Mouse (Mus musculus) liver, embryonic 15.5 days (tissue): ENCODE results near the gene Chrnd. TPM values are rescaled to one million over a fixed set of nuclear protein-coding genes. Genes with fewer than 3 reads are reported as not detected.

Source experiments
- ATAC-seq: fragments of 200-750 bp; cut with Nextera tagmentation; 2 replicates; pipeline ENCODE4 v1.8.0; 2017; ENCODE audit warnings: moderate number of reproducible peaks, mild to moderate bottlenecking, moderate library complexity; ENCODE audit not compliant: insufficient read depth
- H3K27ac ChIP-seq: fragments of 300-500 bp; sonication (generic); replicated peaks from 2 replicates; pipeline ENCODE4 v1.5.1; 2015; ENCODE audit warnings: mild to moderate bottlenecking, inconsistent platforms
- H3K27me3 ChIP-seq: fragments of 300-500 bp; sonication (generic); 2 replicates; pipeline ENCODE4 v1.6.1; 2015; ENCODE audit warnings: mild to moderate bottlenecking, inconsistent platforms
- H3K36me3 ChIP-seq: fragments of 300-500 bp; sonication (generic); replicated peaks from 2 replicates; pipeline ENCODE4 v1.6.1; 2015; ENCODE audit warnings: moderate library complexity, mild to moderate bottlenecking, inconsistent platforms
- H3K4me1 ChIP-seq: fragments of 300-500 bp; sonication (generic); replicated peaks from 2 replicates; pipeline ENCODE4 v1.6.1; 2015; ENCODE audit warnings: inconsistent platforms
- H3K4me2 ChIP-seq: fragments of 300-500 bp; sonication (generic); 2 replicates; pipeline ENCODE4 v1.6.1; 2015; ENCODE audit warnings: moderate library complexity, mild to moderate bottlenecking, inconsistent platforms
- H3K4me3 ChIP-seq: fragments of 300-500 bp; sonication (generic); replicated peaks from 2 replicates; pipeline ENCODE4 v1.5.1; 2015; ENCODE audit warnings: mild to moderate bottlenecking, inconsistent platforms
- H3K9ac ChIP-seq: fragments of 300-500 bp; sonication (generic); 2 replicates; pipeline ENCODE4 v1.6.1; 2015; ENCODE audit warnings: moderate library complexity, mild to moderate bottlenecking, inconsistent platforms
- H3K9me3 ChIP-seq: fragments of 300-500 bp; sonication (generic); replicated peaks from 2 replicates; pipeline ENCODE4 v1.6.1; 2016; ENCODE audit warnings: inconsistent platforms
- WGBS: fragments of 180-500 bp; shearing (Covaris S2); methylation state at CpG from one replicate; pipeline ENCODE4 v1.1.7; 2015; ENCODE audit warnings: mixed read lengths; ENCODE audit not compliant: insufficient replicate concordance; 5-methylcytosine and 5-hydroxymethylcytosine counted together
- polyA plus RNA-seq: library from polyadenylated mRNA; unstranded; fragments of >200 nt; fragmentation: Nextera tagmentation; extraction: Ambion mirVana; gene quantifications from 2 replicates; pipeline ENCODE4 v1.2.1, GENCODE M21; 2015

Gene Chrnd
- polyA plus RNA-seq, 1 experiment from 2014 or later: 0.45 TPM

- Histone ChIP-seq H3K9me3 (no peaks in the 10 kb centered on the region), H3K4me3 (no peak overlapping the region), H3K27me3 (peaks cover 63% of the 10 kb centered on the region), H3K9ac (no peak overlapping the region), H3K27ac (no peak overlapping the region), H3K36me3 (no peaks in the 10 kb centered on the region), H3K4me1 (no peaks in the 10 kb centered on the region), H3K4me2 (no peak overlapping the region)
- no peak for ATAC-seq
- WGBS: 23% methylated on average over 11 of the region's 11 CpGs
Measured at GRCm38 (mm10) chr1:87164164-87164795, 26.1 kb upstream of the Chrnd start.

DNA sequence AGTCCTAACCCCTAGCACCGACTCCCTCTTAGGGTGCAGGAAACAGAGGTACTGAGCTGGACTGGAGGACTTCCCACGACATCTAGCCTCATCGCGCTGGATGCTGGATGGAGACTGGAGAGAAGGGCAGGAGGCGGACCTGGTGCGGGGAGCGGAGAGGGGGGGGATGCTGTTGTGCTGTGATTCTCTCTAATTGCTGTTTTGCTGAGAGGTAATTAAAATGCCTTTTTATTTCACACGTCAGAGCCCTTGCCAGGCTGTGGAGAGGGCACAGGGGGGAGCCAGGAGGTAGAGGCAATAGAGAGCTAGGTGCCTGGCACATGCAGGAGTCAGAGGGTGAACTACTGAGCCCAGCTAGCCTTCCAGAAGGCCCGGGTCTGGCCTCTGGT lies 25.6 kb upstream of the Chrnd start:
- 41% methylated on average over 9 of the region's 9 CpGs for whole genome bisulfite sequencing
- no peak overlapping the region for H3K4me3 ChIP-seq
- no peak overlapping the region for H3K27ac ChIP-seq
- no peaks in the 10 kb centered on the region for H3K4me1 ChIP-seq
- peaks cover 68% of the 10 kb centered on the region for H3K27me3 ChIP-seq
- no peaks in the 10 kb centered on the region for H3K9me3 ChIP-seq
- ATAC-seq: no peak
- no peak overlapping the region for H3K4me2 ChIP-seq
- H3K36me3 ChIP-seq: no peaks in the 10 kb centered on the region
- no peak overlapping the region for H3K9ac ChIP-seq

- Histone ChIP-seq H3K4me2 (no peak overlapping the region), H3K4me1 (peaks cover 4% of the 10 kb centered on the region; the same call in 1 of the 2 replicates), H3K27me3 (peaks cover 69% of the 10 kb centered on the region), H3K9ac (no peak overlapping the region), H3K27ac (no peak overlapping the region), H3K36me3 (no peaks in the 10 kb centered on the region), H3K9me3 (no peaks in the 10 kb centered on the region), H3K4me3 (no peak overlapping the region)
- no peak for ATAC-seq
- WGBS: 20% methylated on average over 19 of the region's 19 CpGs
Measured at GRCm38 (mm10) chr1:87170458-87170857, 19.9 kb upstream of the Chrnd start.

DNA sequence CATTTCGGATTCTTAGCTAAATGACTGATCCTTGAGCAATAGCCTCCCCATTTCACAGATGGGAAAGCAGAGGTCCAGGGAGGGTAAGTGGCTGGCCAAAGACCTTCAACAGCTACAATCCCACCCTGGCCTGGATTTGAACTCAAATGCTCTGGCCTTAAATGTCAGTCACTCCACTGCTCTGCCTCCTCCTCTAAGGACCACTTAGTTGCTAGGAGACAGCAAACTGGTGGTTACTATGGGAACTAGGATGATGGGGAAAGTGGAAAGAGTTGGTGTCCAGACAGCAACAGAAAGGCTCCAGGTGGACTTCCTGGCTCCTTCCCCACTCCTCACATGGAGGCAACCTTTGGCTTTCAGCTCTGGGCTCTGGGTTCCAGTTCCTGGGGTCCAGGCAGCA lies 19.1 kb upstream of the Chrnd start:
- Histone ChIP-seq H3K27me3 (peaks cover 61% of the 10 kb centered on the region), H3K4me3 (no peak overlapping the region), H3K27ac (no peak overlapping the region), H3K9me3 (no peaks in the 10 kb centered on the region), H3K4me2 (no peak overlapping the region), H3K9ac (no peak overlapping the region), H3K4me1 (peaks cover 4% of the 10 kb centered on the region; the same call in 1 of the 2 replicates), H3K36me3 (no peaks in the 10 kb centered on the region)
- no peak for ATAC-seq
- 56% methylated on average over 1 of the region's 1 CpGs for WGBS

GRCm38 (mm10) chr1:87172316-87172715 lies 18.1 kb upstream of the Chrnd start:
- Histone ChIP-seq H3K4me2 (no peak overlapping the region), H3K4me3 (no peak overlapping the region), H3K9ac (no peak overlapping the region), H3K4me1 (peaks cover 4% of the 10 kb centered on the region; the same call in 1 of the 2 replicates), H3K27ac (no peak overlapping the region), H3K27me3 (peaks cover 52% of the 10 kb centered on the region), H3K9me3 (no peaks in the 10 kb centered on the region), H3K36me3 (no peaks in the 10 kb centered on the region)
- no peak for ATAC-seq
- 54% methylated on average over 9 of the region's 9 CpGs for WGBS

DNA sequence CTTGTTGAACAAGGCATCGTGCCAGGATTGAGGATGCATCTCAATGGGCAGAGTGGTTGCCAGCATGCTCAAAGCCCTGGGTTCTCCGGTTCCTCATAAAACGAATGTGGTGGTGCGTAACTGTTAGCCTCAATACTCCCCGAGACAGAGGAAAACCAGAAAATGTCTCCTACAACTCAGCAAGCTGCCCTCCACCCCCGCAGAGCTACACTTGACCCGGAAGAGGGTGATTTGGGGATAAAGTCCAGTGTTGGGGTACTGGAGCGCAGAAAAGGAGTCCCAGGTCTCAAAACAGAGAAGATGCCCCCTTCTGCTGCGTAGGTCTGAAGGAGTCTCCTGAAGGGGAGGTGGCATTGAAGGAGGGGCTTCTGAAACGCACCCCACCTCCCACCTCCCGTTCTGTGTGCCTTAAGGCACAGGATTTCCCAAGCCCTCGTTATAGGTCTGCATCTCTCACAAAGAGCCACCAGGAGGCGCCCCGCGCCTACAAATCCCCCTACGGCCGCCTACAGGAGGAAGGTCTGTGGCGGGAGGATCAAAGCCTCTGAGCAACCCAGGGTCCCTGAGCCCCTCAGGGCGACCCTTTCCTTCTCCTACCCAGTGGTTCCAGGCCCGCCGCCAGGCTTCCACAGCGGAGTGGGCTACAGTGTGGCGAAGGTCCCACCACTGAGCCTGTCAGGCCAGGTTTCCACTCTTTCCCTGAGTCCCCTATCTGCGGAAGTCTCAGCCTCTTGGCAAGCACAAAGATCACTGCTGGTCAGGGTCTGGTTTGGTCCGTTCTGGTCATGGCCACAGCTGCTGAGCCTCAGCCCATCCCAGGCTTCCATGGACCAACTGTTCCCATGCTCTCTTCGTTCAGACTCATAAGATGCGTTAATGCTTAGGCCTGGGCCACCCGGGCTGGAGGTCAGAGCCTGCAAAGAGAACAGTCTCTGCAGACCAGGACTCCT lies 16.1 kb upstream of the Chrnd start:
- 0 out of 2 replicates have a peak, but pooled peaks have one; percentile 18 for ATAC-seq
- no peak overlapping the region for H3K9ac ChIP-seq
- H3K27ac ChIP-seq: no peak overlapping the region
- no peak overlapping the region for H3K4me3 ChIP-seq
- WGBS: 26% methylated on average over 28 of the region's 28 CpGs
- H3K36me3 ChIP-seq: no peaks in the 10 kb centered on the region
- H3K4me2 ChIP-seq: peak overlapping the region; percentile 19
- peaks cover 4% of the 10 kb centered on the region; the same call in 1 of the 2 replicates for H3K4me1 ChIP-seq
- peaks cover 51% of the 10 kb centered on the region for H3K27me3 ChIP-seq
- no peaks in the 10 kb centered on the region for H3K9me3 ChIP-seq

- ATAC-seq: no peak
- Histone ChIP-seq H3K27me3 (peaks cover 43% of the 10 kb centered on the region), H3K36me3 (no peaks in the 10 kb centered on the region)
Measured at GRCm38 (mm10) chr1:87175852-87176292, 14.5 kb upstream of the Chrnd start.

GRCm38 (mm10) chr1:87180896-87181295 lies 9.5 kb upstream of the Chrnd start:
- no peak overlapping the region for H3K4me2 ChIP-seq
- no peak for ATAC-seq
- H3K9me3 ChIP-seq: no peaks in the 10 kb centered on the region
- no peaks in the 10 kb centered on the region for H3K36me3 ChIP-seq
- WGBS: 22% methylated on average over 5 of the region's 5 CpGs
- peaks cover 3% of the 10 kb centered on the region; the same call in 1 of the 2 replicates for H3K4me1 ChIP-seq
- peaks cover 64% of the 10 kb centered on the region for H3K27me3 ChIP-seq
- H3K27ac ChIP-seq: no peak overlapping the region
- no peak overlapping the region for H3K9ac ChIP-seq
- H3K4me3 ChIP-seq: no peak overlapping the region

More at GRCm38 (mm10) chr1:87175852-87176292, 14.5 kb upstream of the Chrnd start:
- H3K27ac ChIP-seq: no peak overlapping the region
- H3K9me3 ChIP-seq: no peaks in the 10 kb centered on the region
- no peak overlapping the region for H3K9ac ChIP-seq
- no peak overlapping the region for H3K4me3 ChIP-seq
- peaks cover 4% of the 10 kb centered on the region; the same call in 1 of the 2 replicates for H3K4me1 ChIP-seq
- whole genome bisulfite sequencing: 39% methylated on average over 11 of the region's 11 CpGs
- no peak overlapping the region for H3K4me2 ChIP-seq

- Histone ChIP-seq H3K9me3 (no peaks in the 10 kb centered on the region), H3K4me1 (peaks cover 6% of the 10 kb centered on the region; the same call in 1 of the 2 replicates), H3K27me3 (peaks cover 82% of the 10 kb centered on the region), H3K4me2 (no peak within 1 kb of the TSS), H3K9ac (no peak within 1 kb of the TSS), H3K36me3 (no peaks in the 10 kb centered on the region), H3K27ac (no peak within 1 kb of the TSS), H3K4me3 (no peak within 1 kb of the TSS)
- no peak for ATAC-seq
- 37% methylated on average over 9 of the region's 9 CpGs for WGBS
Measured at GRCm38 (mm10) chr1:87183013-87183412, 7.4 kb upstream of the Chrnd start, which contains the start of gene Prss56. Gene Prss56 (plus strand): TSS chr1:87183313.

GRCm38 (mm10) chr1:87183998-87184750 lies 6.2 kb upstream of the Chrnd start:
- Histone ChIP-seq H3K36me3 (no peaks in the 10 kb centered on the region), H3K9ac (no peak overlapping the region), H3K27ac (no peak overlapping the region), H3K4me2 (peak overlapping the region; percentile 32; the same call in 1 of the 2 replicates), H3K4me1 (peaks cover 6% of the 10 kb centered on the region; the same call in 1 of the 2 replicates), H3K4me3 (no peak overlapping the region), H3K27me3 (peaks cover 90% of the 10 kb centered on the region), H3K9me3 (no peaks in the 10 kb centered on the region)
- WGBS: 27% methylated on average over 15 of the region's 15 CpGs
- no peak for ATAC-seq
